Mouse (Mus musculus) stomach, embryonic 16.5 days (tissue): Measurements from ENCODE around the gene Kctd10. TPM values are rescaled to one million over a fixed set of nuclear protein-coding genes. Genes with fewer than 3 reads are reported as not detected.

Experiments
- ATAC-seq: fragments of 200-750 bp; cut with Nextera tagmentation; 2 replicates; pipeline ENCODE4 v1.8.0; 2017; ENCODE audit warnings: moderate number of reproducible peaks, moderate TSS enrichment; ENCODE audit not compliant: insufficient read depth, low FRiP score
- H3K27ac ChIP-seq: fragments of 300-500 bp; sonication (generic); 2 replicates; pipeline ENCODE4 v1.5.1; 2014; ENCODE audit warnings: low read length
- H3K27me3 ChIP-seq: fragments of 300-500 bp; sonication (generic); 2 replicates; pipeline ENCODE4 v1.6.1; 2014; ENCODE audit warnings: low read length, control low read depth, mixed read lengths; ENCODE audit not compliant: control insufficient read depth, insufficient read depth
- H3K36me3 ChIP-seq: fragments of 300-500 bp; sonication (generic); 2 replicates; pipeline ENCODE4 v1.6.1; 2014; ENCODE audit warnings: low read length; ENCODE audit not compliant: control insufficient read depth, insufficient read depth
- H3K4me1 ChIP-seq: fragments of 300-500 bp; sonication (generic); 2 replicates; pipeline ENCODE4 v1.6.1; 2014; ENCODE audit warnings: low read length, control low read depth, mixed read lengths; ENCODE audit not compliant: control insufficient read depth, insufficient read depth
- H3K4me2 ChIP-seq: fragments of 300-500 bp; sonication (generic); 2 replicates; pipeline ENCODE4 v1.6.1; 2014; ENCODE audit warnings: low read depth, low read length, mixed read lengths
- H3K4me3 ChIP-seq: fragments of 300-500 bp; sonication (generic); replicated peaks from 2 replicates; pipeline ENCODE4 v1.5.1; 2014; ENCODE audit warnings: mild to moderate bottlenecking, low read length
- H3K9ac ChIP-seq: fragments of 300-500 bp; sonication (generic); 2 replicates; pipeline ENCODE4 v1.6.1; 2014; ENCODE audit warnings: low read length
- H3K9me3 ChIP-seq: fragments of 300-500 bp; sonication (generic); replicated peaks from 2 replicates; pipeline ENCODE4 v1.6.1; 2016; ENCODE audit warnings: low read length, control low read depth; ENCODE audit not compliant: control insufficient read depth
- WGBS: fragments of 180-500 bp; shearing (Covaris S2); extraction: QIAGEN DNeasy Blood & Tissue Kit; methylation state at CpG from one replicate; pipeline ENCODE4 v1.1.7; 2014; 5-methylcytosine and 5-hydroxymethylcytosine counted together
- polyA plus RNA-seq: library from polyadenylated mRNA; unstranded; fragments of >200 nt; fragmentation: Nextera tagmentation; extraction: Ambion mirVana; gene quantifications from 2 replicates; pipeline ENCODE4 v1.2.1, GENCODE M21; 2015

The Kctd10 gene
- polyA plus RNA-seq, 1 experiment from 2014 or later, result 145 TPM

- H3K9me3 ChIP-seq, result no peaks in the 10 kb centered on the region
- no peaks in the 10 kb centered on the region for H3K27me3 ChIP-seq
- peak overlapping the region; percentile 98 for H3K27ac ChIP-seq
- H3K4me1 ChIP-seq, result peaks cover 83% of the 10 kb centered on the region
- H3K4me2 ChIP-seq, result 0 out of 2 replicates have a peak overlapping the region, but pooled peaks have one; percentile 34
- H3K36me3 ChIP-seq, result peaks cover 14% of the 10 kb centered on the region
- WGBS, result 67% methylated on average over 11 of the region's 11 CpGs
- H3K4me3 ChIP-seq, result no peak overlapping the region
- peak overlapping the region; percentile 45; the same call in 1 of the 2 replicates for H3K9ac ChIP-seq
- no peak for ATAC-seq
Measured at GRCm38 (mm10) chr5:114373174-114373573, 7.1 kb downstream of the Kctd10 start.

DNA sequence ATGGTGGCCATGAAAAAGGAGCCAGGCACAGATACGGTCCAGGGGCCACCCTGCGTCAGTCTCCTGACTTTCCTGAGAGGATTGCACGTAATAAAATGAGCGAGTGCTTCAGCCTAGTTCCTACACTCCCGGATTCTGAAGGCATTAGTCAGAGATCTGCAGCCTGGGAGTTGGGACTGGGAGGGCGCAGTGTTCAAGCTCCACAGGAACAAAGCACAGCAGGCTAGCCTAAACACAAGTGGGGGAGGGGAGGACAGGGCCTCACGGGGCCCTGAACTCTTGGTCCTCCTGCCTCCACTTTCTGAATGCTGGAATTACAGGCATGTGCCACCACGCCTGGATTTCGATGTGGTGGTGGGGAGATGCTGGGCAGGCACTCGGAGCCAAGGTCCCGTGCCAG is 7.7 kb downstream of the Kctd10 start:
- Histone ChIP-seq H3K9ac (peak overlapping the region; percentile 45), H3K27me3 (no peaks in the 10 kb centered on the region), H3K9me3 (no peaks in the 10 kb centered on the region), H3K4me2 (peak overlapping the region; percentile 34; the same call in 1 of the 2 replicates), H3K4me3 (no peak overlapping the region), H3K36me3 (peaks cover 20% of the 10 kb centered on the region), H3K4me1 (peaks cover 77% of the 10 kb centered on the region), H3K27ac (peak overlapping the region; percentile 98)
- peak; percentile 58; the same call in 1 of the 2 replicates for ATAC-seq
- 34% methylated on average over 11 of the region's 11 CpGs for WGBS

GRCm38 (mm10) chr5:114371731-114372473 is 8.4 kb downstream of the Kctd10 start:
- Histone ChIP-seq H3K36me3 (peaks cover 27% of the 10 kb centered on the region), H3K9me3 (no peaks in the 10 kb centered on the region), H3K27me3 (no peaks in the 10 kb centered on the region), H3K9ac (peak overlapping the region; percentile 45), H3K4me2 (peak overlapping the region; percentile 34), H3K27ac (peak overlapping the region; percentile 98), H3K4me3 (no peak overlapping the region), H3K4me1 (peaks cover 71% of the 10 kb centered on the region)
- no peak for ATAC-seq
- WGBS, result 45% methylated on average over 25 of the region's 25 CpGs

GRCm38 (mm10) chr5:114371331-114371730 is 9.0 kb downstream of the Kctd10 start:
- ATAC-seq, result no peak
- Histone ChIP-seq H3K27ac (peak overlapping the region; percentile 98), H3K4me2 (peak overlapping the region; percentile 34), H3K4me1 (peaks cover 67% of the 10 kb centered on the region), H3K27me3 (no peaks in the 10 kb centered on the region), H3K9me3 (no peaks in the 10 kb centered on the region), H3K9ac (peak overlapping the region; percentile 45), H3K4me3 (no peak overlapping the region), H3K36me3 (peaks cover 33% of the 10 kb centered on the region)
- 30% methylated on average over 3 of the region's 3 CpGs for WGBS

GRCm38 (mm10) chr5:114370371-114370776 is 9.9 kb downstream of the Kctd10 start:
- no peaks in the 10 kb centered on the region for H3K27me3 ChIP-seq
- H3K4me1 ChIP-seq, result peaks cover 68% of the 10 kb centered on the region
- H3K36me3 ChIP-seq, result peaks cover 31% of the 10 kb centered on the region
- no peak overlapping the region for H3K4me3 ChIP-seq
- no peaks in the 10 kb centered on the region for H3K9me3 ChIP-seq
- peak overlapping the region; percentile 65; the same call in 1 of the 2 replicates for H3K9ac ChIP-seq
- peak overlapping the region; percentile 98 for H3K27ac ChIP-seq
- peak; percentile 59 for ATAC-seq
- 31% methylated on average over 9 of the region's 9 CpGs for WGBS
- H3K4me2 ChIP-seq, result no peak overlapping the region

DNA sequence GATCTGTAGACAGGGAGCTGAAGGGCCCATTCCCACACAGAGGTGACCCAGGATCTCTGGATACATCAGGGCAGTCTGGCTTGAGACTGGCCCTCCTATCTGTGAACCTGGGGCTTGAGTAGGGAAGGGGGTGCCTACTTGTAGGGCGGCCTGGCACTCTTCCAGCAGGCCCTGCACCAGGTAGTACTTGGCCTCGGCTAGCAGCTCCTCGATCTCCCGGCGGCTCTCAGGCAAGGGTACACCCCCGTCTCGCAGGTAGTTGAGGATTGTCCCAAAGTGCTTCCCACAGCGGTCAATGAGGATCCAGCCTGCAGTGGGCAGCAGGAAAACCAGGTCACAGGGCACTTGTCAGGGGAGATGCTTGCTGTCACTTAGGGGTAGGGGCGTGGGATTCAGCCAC is 10.4 kb downstream of the Kctd10 start:
- no peak overlapping the region for H3K4me3 ChIP-seq
- no peaks in the 10 kb centered on the region for H3K9me3 ChIP-seq
- no peaks in the 10 kb centered on the region for H3K27me3 ChIP-seq
- peaks cover 31% of the 10 kb centered on the region for H3K36me3 ChIP-seq
- ATAC-seq, result no peak
- H3K9ac ChIP-seq, result peak overlapping the region; percentile 65
- H3K27ac ChIP-seq, result peak overlapping the region; percentile 98
- H3K4me1 ChIP-seq, result peaks cover 69% of the 10 kb centered on the region
- WGBS, result 67% methylated on average over 9 of the region's 9 CpGs
- H3K4me2 ChIP-seq, result peak overlapping the region; percentile 24; the same call in 1 of the 2 replicates

DNA sequence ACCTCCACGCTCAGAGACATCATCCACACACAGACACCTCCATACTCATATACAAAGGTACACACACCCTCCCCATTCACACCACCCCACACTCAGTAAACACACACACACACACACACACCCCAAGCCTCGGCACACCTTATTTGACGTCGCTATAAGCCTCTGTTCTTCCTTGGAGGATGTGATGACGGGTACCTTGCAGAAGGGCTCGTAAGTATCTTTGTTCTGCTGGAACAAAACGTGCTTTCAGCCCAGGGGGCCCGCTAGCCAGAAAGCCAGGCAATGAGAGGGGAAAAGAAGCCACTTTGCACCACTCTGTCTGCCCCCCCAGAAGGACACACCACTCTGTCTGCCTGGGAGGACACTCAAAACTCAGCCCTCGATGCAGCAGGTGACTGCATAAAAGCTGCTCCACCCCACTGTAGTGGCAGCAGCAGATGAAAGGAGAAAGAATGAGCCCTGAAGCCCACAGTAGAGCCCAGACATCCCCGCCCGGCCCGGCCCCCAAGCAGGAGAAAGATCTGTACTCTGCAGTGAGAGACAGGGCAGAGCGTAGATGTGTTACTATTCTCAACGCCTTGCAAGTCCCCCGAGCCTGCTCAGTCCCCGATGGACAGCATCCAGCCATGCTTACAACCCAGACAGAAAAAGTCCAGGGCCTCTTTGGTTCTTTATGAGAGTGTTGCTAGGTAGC is 11.4 kb downstream of the Kctd10 start:
- Histone ChIP-seq H3K4me2 (no peak overlapping the region), H3K27ac (peak overlapping the region; percentile 98), H3K9me3 (no peaks in the 10 kb centered on the region), H3K4me1 (peaks cover 69% of the 10 kb centered on the region), H3K36me3 (peaks cover 36% of the 10 kb centered on the region), H3K27me3 (no peaks in the 10 kb centered on the region), H3K9ac (peak overlapping the region; percentile 65), H3K4me3 (no peak overlapping the region)
- WGBS, result 72% methylated on average over 16 of the region's 16 CpGs
- ATAC-seq, result no peak

GRCm38 (mm10) chr5:114368121-114368520 is 12.2 kb downstream of the Kctd10 start:
- Histone ChIP-seq H3K27ac (no peak overlapping the region), H3K9me3 (no peaks in the 10 kb centered on the region), H3K4me3 (no peak overlapping the region), H3K36me3 (peaks cover 33% of the 10 kb centered on the region), H3K9ac (no peak overlapping the region), H3K4me2 (no peak overlapping the region), H3K27me3 (no peaks in the 10 kb centered on the region), H3K4me1 (peaks cover 66% of the 10 kb centered on the region)
- ATAC-seq, result no peak
- 85% methylated on average over 14 of the region's 14 CpGs for WGBS
